Mouse (Mus musculus): ENCODE measurements around the gene 4930572O03Rik. TPM values are rescaled to one million over a fixed set of nuclear protein-coding genes. Genes with fewer than 3 reads are reported as not detected.
"Not testable (repeated sequence)": the region's sequence is repeated elsewhere in the genome, so short reads cannot be mapped to it uniquely, and the experiment has no call there.

The 4930572O03Rik gene
- polyA plus RNA-seq (2015; fragmentation: Nextera tagmentation; extraction: Ambion mirVana), result not detected in 2 replicates

DNA sequence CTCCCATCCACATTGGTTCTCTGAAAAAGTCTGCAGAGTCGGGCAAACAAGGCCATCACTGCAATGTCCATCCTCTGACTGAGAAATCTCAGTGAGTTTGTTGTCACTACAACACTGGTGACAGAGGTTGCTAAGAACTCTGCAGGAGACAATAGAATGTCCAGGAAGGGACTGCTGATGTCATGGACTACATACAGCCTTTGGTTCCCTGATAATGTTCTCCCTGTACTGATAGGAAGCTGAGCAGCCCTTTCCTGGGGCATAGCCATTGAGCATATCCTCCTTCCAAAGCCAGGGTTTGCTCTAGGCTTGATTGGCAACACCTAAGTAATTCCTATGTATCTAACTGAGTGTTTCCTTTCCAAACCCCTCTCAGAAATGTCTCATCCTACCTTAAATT lies at the start of gene 4930572O03Rik:
4930572O03Rik (minus strand) TSS at position 101 of the 400 bp plus-strand sequence.
- H3K9me3 ChIP-seq (replicated peaks); DNase-seq; H3K4me3 ChIP-seq (replicated peaks); H3K27me3 ChIP-seq; ATAC-seq (ENCODE audit: low read depth); H3K4me1 ChIP-seq (replicated peaks); H3K36me3 ChIP-seq; H3K27ac ChIP-seq; H3K4me2 ChIP-seq; H3K9ac ChIP-seq: not testable (repeated sequence)
- WGBS (ENCODE audit: insufficient replicate concordance), result 30% methylated on average over 1 of the region's 1 CpGs

DNA sequence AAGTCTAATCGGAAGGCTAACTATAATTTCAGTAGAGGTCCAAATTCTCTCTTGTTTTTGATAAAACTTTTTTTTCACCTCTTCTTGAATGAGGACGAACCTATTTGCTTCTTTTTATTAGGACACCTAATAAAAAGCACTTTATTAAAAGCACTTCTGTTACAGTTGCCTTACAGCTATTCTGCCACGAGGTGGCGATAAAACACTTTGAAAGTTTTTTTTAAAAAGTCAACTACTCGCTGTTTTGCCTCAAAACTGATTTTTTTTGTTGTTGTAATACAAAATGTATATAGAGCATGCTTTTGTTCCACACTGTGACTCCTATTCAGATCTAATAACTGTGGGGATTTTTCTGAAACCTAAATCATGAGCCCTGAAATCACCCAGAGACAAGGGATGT lies 46.0 kb upstream of the 4930572O03Rik start:
- not testable (repeated sequence) for H3K27ac ChIP-seq; DNase-seq; ATAC-seq (ENCODE audit: low read depth)

DNA sequence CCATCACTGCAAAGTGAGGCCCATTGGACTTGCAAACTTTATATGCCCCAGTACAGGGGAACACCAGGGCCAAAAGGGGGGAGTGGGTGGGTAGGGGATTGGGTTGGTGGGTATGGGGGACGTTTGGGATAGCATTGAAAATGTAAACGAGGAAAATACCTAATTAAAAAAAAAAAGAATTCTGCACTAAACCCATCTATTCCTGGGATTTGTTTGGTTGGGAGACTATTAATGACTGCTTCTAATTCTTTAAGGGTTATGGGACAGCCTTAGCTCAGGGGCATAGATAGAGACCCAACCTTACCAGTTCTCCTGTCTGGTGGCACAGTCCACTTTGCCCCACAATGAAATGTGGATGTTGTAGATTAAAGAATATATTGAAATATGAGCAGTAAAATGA lies 40.9 kb upstream of the 4930572O03Rik start:
- H3K4me2 ChIP-seq; H3K27me3 ChIP-seq; H3K9me3 ChIP-seq (replicated peaks); ATAC-seq (ENCODE audit: low read depth); DNase-seq; H3K9ac ChIP-seq; H3K27ac ChIP-seq; H3K4me3 ChIP-seq (replicated peaks); H3K36me3 ChIP-seq; H3K4me1 ChIP-seq (replicated peaks): not testable (repeated sequence)
- 30% methylated on average over 2 of the region's 2 CpGs for WGBS (ENCODE audit: insufficient replicate concordance)

More for the DNA sequence above, 46.0 kb upstream of the 4930572O03Rik start:
- 17% methylated on average over 5 of the region's 5 CpGs for WGBS (ENCODE audit: insufficient replicate concordance)
- not testable (repeated sequence) for H3K4me3 ChIP-seq (replicated peaks); H3K9me3 ChIP-seq (replicated peaks); H3K9ac ChIP-seq; H3K4me1 ChIP-seq (replicated peaks); H3K4me2 ChIP-seq; H3K27me3 ChIP-seq; H3K36me3 ChIP-seq

DNA sequence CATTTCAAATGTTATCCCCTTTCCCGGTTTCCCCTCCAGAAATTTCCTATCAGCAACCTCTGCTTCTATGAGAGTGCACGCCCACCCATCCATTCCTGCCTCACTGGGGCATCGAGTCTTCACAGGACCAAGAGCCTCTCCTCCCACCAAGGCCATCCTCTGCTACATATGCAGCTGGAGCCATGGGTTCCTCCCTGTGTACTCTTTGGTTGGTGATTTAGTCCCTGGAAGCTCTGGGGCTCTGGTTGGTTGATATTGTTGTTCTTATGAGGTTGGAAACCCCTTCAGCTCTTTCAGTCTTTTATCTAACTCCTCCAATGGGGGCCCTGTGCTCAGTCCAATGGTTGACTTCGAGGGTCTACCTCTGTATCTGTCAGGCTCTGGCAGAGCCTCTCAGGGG lies 35.0 kb upstream of the 4930572O03Rik start:
- H3K4me2 ChIP-seq; H3K36me3 ChIP-seq; ATAC-seq (ENCODE audit: low read depth); H3K4me3 ChIP-seq (replicated peaks); H3K9ac ChIP-seq; H3K4me1 ChIP-seq (replicated peaks); H3K27ac ChIP-seq; DNase-seq; H3K27me3 ChIP-seq: not testable (repeated sequence)
- 52% methylated on average over 4 of the region's 4 CpGs for WGBS (ENCODE audit: insufficient replicate concordance)
- H3K9me3 ChIP-seq (replicated peaks), result peaks cover 19% of the 10 kb centered on the region

DNA sequence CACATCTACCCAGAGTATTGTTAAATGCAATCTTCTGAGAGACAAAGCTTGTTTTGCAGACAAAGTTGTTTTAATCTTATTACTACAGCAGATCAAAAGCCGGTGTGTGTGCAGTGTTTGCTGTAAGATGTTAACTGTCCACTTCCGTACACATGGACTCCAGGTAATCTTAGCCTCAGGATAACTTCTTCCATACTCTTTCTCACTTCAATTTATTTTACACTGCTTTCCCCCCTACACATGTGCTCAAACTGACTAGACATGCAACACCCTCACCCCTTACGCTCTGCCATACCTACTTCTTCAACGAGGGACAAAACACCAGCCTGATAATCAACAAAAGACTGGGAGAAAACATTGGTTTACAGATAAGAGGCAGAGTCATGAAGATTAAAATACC lies 34.0 kb upstream of the 4930572O03Rik start:
- 0 out of 2 replicates have a peak, but pooled peaks have one; percentile 18 for ATAC-seq (ENCODE audit: low read depth)
- not testable (repeated sequence) for H3K36me3 ChIP-seq; H3K27ac ChIP-seq; H3K27me3 ChIP-seq; H3K4me1 ChIP-seq (replicated peaks); DNase-seq; H3K4me3 ChIP-seq (replicated peaks); H3K4me2 ChIP-seq; H3K9ac ChIP-seq
- peaks cover 22% of the 10 kb centered on the region for H3K9me3 ChIP-seq (replicated peaks)
- 61% methylated on average over 4 of the region's 4 CpGs for WGBS (ENCODE audit: insufficient replicate concordance)

DNA sequence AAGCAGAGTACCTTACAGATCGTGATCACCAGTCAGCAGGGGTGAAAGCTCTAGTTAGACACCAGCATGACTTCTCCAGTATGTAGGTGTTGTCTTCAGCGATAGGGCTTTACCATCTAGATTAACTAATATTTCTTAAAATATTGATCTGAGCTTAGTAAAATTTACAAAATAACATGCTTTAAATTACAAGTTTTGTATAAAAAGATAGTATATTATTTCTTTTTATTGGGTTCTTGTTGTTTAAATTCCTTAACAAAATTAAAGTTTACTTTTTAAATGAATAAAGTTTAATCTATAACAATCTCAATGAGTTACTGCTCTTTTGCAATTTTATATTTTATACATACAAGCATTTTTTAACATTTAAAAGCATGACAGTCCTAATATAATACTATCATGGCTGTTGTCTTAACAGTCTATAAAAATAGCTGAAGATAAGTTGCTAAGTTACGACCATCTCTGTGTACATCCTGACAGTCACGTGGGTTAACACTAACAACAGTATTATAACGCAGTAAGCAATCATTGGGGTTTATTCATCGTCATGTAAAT lies 32.9 kb upstream of the 4930572O03Rik start:
- H3K27me3 ChIP-seq; DNase-seq; H3K4me3 ChIP-seq (replicated peaks); H3K9ac ChIP-seq; H3K4me1 ChIP-seq (replicated peaks); H3K36me3 ChIP-seq; H3K4me2 ChIP-seq; H3K27ac ChIP-seq: not testable (repeated sequence)
- WGBS (ENCODE audit: insufficient replicate concordance), result 63% methylated on average over 6 of the region's 6 CpGs
- peaks cover 22% of the 10 kb centered on the region for H3K9me3 ChIP-seq (replicated peaks)
- peak; percentile 61 for ATAC-seq (ENCODE audit: low read depth)

DNA sequence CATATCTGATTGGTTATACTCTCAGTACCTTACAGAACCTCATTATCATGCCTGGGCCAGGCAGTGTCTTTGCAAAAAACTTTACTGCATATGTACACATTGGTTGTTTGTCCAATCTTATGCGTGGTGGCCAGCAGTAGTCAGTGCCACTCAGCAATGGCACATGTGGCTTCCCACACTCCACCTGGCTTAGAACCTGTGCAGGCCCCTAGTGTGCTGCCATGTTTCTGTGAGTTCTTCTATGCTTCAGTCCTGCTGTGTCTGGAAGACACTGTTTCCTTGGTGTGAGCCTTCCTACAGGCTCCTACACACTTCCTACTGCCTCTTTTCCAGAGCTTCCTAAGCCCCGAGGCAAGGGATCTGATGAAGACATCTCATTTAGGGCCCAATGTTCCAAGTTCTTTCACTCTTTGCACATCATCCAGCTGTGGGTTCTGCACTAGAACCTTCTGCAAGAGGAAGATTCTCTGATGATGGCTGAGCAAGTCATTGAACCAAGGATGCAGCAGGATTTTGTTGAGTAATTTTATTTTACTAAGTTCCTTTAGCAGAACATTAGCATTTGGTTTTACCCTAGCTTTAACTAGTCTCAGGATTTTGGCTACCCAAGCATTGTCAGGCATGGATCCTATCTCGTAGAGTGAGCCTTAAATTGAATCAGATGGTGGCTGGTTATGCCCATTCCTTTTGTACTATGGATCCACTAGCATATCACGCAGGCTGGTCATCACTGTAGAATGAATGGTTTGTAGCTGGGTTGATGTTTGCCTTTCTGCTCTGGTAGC lies 32.2 kb upstream of the 4930572O03Rik start:
- H3K27me3 ChIP-seq; DNase-seq; H3K9ac ChIP-seq; H3K4me3 ChIP-seq (replicated peaks); H3K27ac ChIP-seq; H3K4me2 ChIP-seq; H3K36me3 ChIP-seq; H3K4me1 ChIP-seq (replicated peaks): not testable (repeated sequence)
- 46% methylated on average over 4 of the region's 4 CpGs for WGBS (ENCODE audit: insufficient replicate concordance)
- ATAC-seq (ENCODE audit: low read depth), result peak; percentile 43
- peaks cover 22% of the 10 kb centered on the region for H3K9me3 ChIP-seq (replicated peaks)

DNA sequence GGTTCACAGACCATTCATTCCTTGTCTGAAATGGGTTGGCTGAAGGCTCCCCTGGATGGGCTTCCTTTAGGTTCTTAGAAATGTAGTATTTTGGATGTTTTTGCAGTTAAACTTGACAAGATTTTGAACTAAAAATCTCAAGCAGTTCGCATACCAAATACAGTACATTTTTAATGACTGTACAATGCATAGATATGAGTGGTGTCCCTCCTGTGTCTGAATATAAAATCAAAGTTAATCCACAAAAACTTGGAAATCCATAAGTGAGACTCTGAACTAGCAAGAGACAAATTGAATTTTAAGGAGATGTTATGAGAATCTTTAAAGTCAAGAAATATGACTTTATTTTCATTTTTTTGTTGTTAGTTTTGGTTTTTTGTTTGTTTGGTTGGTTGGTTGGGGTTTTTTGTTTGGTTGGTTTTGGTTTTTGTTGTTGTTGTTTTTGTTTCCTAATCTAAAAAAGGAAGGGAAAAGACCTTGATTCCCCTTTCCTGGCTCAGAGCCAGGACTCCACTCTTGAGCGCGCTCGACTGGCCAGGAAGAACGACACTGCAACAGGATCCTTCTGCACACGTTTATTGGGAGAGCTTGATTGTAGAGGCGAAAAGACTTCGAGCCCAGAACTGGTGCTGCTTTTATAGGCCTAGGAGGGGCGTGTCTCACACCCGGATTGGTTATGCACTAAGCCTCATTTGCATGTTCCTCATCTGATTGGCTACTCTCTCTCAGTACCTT lies 24.6 kb upstream of the 4930572O03Rik start:
- H3K4me2 ChIP-seq; H3K4me1 ChIP-seq (replicated peaks); H3K27me3 ChIP-seq; H3K36me3 ChIP-seq; H3K4me3 ChIP-seq (replicated peaks); H3K9ac ChIP-seq; DNase-seq; H3K27ac ChIP-seq; ATAC-seq (ENCODE audit: low read depth): not testable (repeated sequence)
- WGBS (ENCODE audit: insufficient replicate concordance), result 69% methylated on average over 8 of the region's 10 CpGs
- peaks cover 11% of the 10 kb centered on the region for H3K9me3 ChIP-seq (replicated peaks)

DNA sequence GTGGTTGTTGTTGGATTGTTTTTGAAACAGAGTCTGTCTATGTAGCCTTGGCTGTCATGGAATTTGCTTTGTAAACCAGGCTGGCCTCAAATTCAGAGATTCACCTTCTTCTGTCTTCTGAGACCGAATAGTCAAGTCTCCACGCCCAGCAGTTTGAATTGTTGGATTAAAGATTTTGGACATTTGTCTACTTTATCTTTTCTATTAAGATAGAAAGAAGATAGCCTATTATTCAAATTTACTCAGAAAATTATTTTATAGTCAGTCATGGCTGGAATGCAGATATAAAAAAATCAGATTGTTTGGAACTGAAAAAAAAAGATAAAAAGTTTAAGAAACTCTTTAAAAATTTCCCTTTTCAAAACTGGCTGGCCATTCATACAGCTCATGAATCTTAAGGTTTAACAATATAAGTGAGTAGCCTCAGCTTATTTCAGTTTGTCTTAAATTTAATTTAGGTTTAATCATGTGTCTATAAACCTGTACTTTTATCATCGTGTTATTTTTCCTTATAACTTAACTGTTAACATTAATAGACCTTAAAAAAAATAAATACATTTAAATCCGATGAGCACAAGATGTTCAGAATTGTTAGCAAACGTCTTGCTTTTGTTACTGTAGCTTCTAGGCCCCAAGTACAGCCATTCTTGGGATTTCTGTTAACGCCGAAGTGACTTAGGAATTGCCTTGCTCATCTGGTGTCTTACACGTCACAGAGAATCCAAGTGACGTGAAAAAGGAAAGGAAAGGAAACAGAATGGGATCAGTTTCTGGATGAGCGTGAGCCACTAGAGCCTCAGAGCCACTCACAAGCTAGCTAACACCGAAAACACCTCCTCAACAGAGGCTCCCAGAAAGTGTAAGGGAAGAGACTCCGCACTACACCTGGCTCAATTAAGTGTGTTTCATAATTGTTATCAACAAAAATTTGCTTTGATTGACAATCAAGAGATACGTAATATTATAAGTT lies 23.4 kb upstream of the 4930572O03Rik start:
- not testable (repeated sequence) for H3K4me1 ChIP-seq (replicated peaks); DNase-seq; H3K4me3 ChIP-seq (replicated peaks); H3K36me3 ChIP-seq; H3K27me3 ChIP-seq; H3K27ac ChIP-seq; H3K4me2 ChIP-seq; ATAC-seq (ENCODE audit: low read depth); H3K9ac ChIP-seq
- H3K9me3 ChIP-seq (replicated peaks), result peaks cover 11% of the 10 kb centered on the region
- WGBS (ENCODE audit: insufficient replicate concordance), result 52% methylated on average over 13 of the region's 13 CpGs

DNA sequence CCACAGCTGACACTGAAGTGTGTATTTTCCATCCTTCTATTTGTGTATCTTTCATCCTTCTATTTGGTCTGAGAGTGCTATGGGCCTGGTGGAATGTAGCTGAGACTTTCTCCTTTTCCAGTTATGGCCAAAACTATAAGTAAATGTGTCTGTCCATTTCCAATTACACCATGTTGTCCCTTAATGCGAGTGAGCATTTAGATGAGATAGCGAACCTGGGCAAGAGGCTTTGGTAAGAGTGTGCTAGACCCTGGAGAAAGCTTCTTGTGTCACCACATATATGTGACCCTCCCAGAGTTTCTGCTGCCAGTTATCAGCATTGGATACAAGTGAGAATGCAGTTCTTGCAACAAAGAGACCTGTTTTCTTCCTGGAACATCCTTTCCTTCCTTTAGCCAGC lies 22.0 kb upstream of the 4930572O03Rik start:
- not testable (repeated sequence) for H3K27me3 ChIP-seq; H3K27ac ChIP-seq; H3K4me1 ChIP-seq (replicated peaks); ATAC-seq (ENCODE audit: low read depth); DNase-seq; H3K36me3 ChIP-seq; H3K9ac ChIP-seq; H3K4me3 ChIP-seq (replicated peaks); H3K4me2 ChIP-seq
- WGBS (ENCODE audit: insufficient replicate concordance), result 55% methylated on average over 2 of the region's 2 CpGs
- H3K9me3 ChIP-seq (replicated peaks), result peaks cover 11% of the 10 kb centered on the region
